Mouse (Mus musculus) heart, adult 2 months (tissue): ENCODE measurements around the gene Txndc16. TPM values are rescaled to one million over a fixed set of nuclear protein-coding genes. Genes with fewer than 3 reads are reported as not detected.

ENCODE experiments used
- DNase-seq, 2 experiments: peaks; one replicate each; pipeline ENCODE4 v3.0.0; 2021
- H3K27ac ChIP-seq: fragments of 200-600 bp; 2 replicates; pipeline ENCODE4 v1.8.1; 2022
- H3K27me3 ChIP-seq: fragments of 200-500 bp; 2 replicates; pipeline ENCODE4 v1.6.1; 2012; ENCODE audit warnings: mild to moderate bottlenecking, low read length, inconsistent platforms, mixed read lengths; ENCODE audit not compliant: control insufficient read depth, insufficient read depth
- H3K36me3 ChIP-seq: fragments of 200-500 bp; 2 replicates; pipeline ENCODE4 v1.6.1; 2012; ENCODE audit warnings: low read length, inconsistent platforms; ENCODE audit not compliant: control insufficient read depth, insufficient read depth
- H3K4me1 ChIP-seq: fragments of 200-500 bp; 2 replicates; pipeline ENCODE4 v1.6.1; 2011; ENCODE audit warnings: low read length; ENCODE audit not compliant: control insufficient read depth, insufficient read depth
- H3K4me3 ChIP-seq: fragments of 200-600 bp; 2 replicates; pipeline ENCODE4 v1.8.1; 2022
- H3K79me2 ChIP-seq: fragments of 200-500 bp; replicated peaks from 2 replicates; pipeline ENCODE4 v1.6.1; 2012; ENCODE audit warnings: mild to moderate bottlenecking, inconsistent platforms, low read length, moderate library complexity, mixed read lengths; ENCODE audit not compliant: control insufficient read depth, insufficient read depth
- H3K9ac ChIP-seq: fragments of 200-500 bp; 2 replicates; pipeline ENCODE4 v1.6.1; 2012; ENCODE audit warnings: low read depth, mild to moderate bottlenecking, control low read depth, inconsistent platforms, low read length, mixed read lengths
- CTCF ChIP-seq: fragments of 200-600 bp; IDR thresholded peaks from 2 replicates; pipeline ENCODE4 v1.8.1; 2022; ENCODE audit warnings: antibody characterized with exemption, mild to moderate bottlenecking, moderate library complexity
- EP300 ChIP-seq: fragments of 200-500 bp; IDR thresholded peaks from 2 replicates; pipeline ENCODE4 v1.6.1; 2011; ENCODE audit warnings: low read depth, low read length, control low read depth; ENCODE audit not compliant: insufficient read depth
- POLR2A ChIP-seq: fragments of 200-500 bp; IDR thresholded peaks from 2 replicates; pipeline ENCODE4 v1.6.1; 2011; ENCODE audit warnings: mild to moderate bottlenecking, low read depth, low read length, control low read depth; ENCODE audit not compliant: insufficient read depth
- WGBS: fragments of 180-500 bp; shearing (Covaris S2); methylation state at CpG from one replicate; pipeline ENCODE4 v1.1.7; 2018; 5-methylcytosine and 5-hydroxymethylcytosine counted together
- intact Hi-C: fragments of 180-260 bp; cut with DNase I; formaldehyde crosslinking; loops from one replicate; pipeline ENCODE4 v1.15.1; 2025
- polyA plus RNA-seq: library from polyadenylated mRNA; depleted of rRNA; stranded (reverse); fragments of >200 nt; gene quantifications from 2 replicates; pipeline ENCODE4 v1.2.3, GENCODE M21; 2012
- total RNA-seq, 2 experiments: library from RNA; stranded (reverse); gene quantifications; 2 replicates each; pipeline ENCODE4 v1.2.3; 2021

The Txndc16 gene
- total and polyA plus RNA-seq, 3 experiments = 5.2 to 12.3 (median 11.2) TPM

- DNase-seq = no peak
- H3K9ac ChIP-seq = no peak overlapping the region
- WGBS = 47% methylated on average over 17 of the region's 17 CpGs
- TF ChIP-seq EP300 = no peak
- no peak for TF ChIP-seq CTCF
- no peak for TF ChIP-seq POLR2A
- no peaks in the 10 kb centered on the region for H3K79me2 ChIP-seq
- H3K27ac ChIP-seq = no peak overlapping the region
- no peaks in the 10 kb centered on the region; the same call in 1 of the 2 replicates for H3K4me1 ChIP-seq
- peaks cover 2% of the 10 kb centered on the region; the same call in 1 of the 2 replicates for H3K36me3 ChIP-seq
- intact Hi-C loops = no loop called here
- no peaks in the 10 kb centered on the region for H3K27me3 ChIP-seq
- no peak overlapping the region for H3K4me3 ChIP-seq
Measured at GRCm38 (mm10) chr14:45140344-45141080, 79.6 kb downstream of the Txndc16 start.

- H3K4me1 ChIP-seq = peaks cover 3% of the 10 kb centered on the region; the same call in 1 of the 2 replicates
- H3K36me3 ChIP-seq = peaks cover 2% of the 10 kb centered on the region; the same call in 1 of the 2 replicates
- no peaks in the 10 kb centered on the region for H3K27me3 ChIP-seq
- H3K79me2 ChIP-seq = no peaks in the 10 kb centered on the region
- 57% methylated on average over 2 of the region's 2 CpGs for WGBS
- no peak for DNase-seq
- TF ChIP-seq POLR2A = no peak
- TF ChIP-seq CTCF = no peak
- TF ChIP-seq EP300 = no peak
- no peak overlapping the region for H3K27ac ChIP-seq
- H3K9ac ChIP-seq = no peak overlapping the region
- intact Hi-C loops = no loop called here
- no peak overlapping the region for H3K4me3 ChIP-seq
Measured at GRCm38 (mm10) chr14:45135961-45136360, 84.2 kb downstream of the Txndc16 start.

- intact Hi-C loops = no loop called here
- H3K36me3 ChIP-seq = peaks cover 2% of the 10 kb centered on the region; the same call in 1 of the 2 replicates
- H3K9ac ChIP-seq = no peak overlapping the region
- peaks cover 3% of the 10 kb centered on the region; the same call in 1 of the 2 replicates for H3K4me1 ChIP-seq
- DNase-seq = no peak
- 19% methylated on average over 9 of the region's 9 CpGs for WGBS
- no peak overlapping the region for H3K27ac ChIP-seq
- H3K27me3 ChIP-seq = no peaks in the 10 kb centered on the region
- no peaks in the 10 kb centered on the region for H3K79me2 ChIP-seq
- no peak overlapping the region for H3K4me3 ChIP-seq
- TF ChIP-seq EP300 = no peak
- TF ChIP-seq POLR2A = no peak
- TF ChIP-seq CTCF = no peak
Measured at GRCm38 (mm10) chr14:45135560-45135959, 84.6 kb downstream of the Txndc16 start.

- intact Hi-C loops = no loop called here
- 41% methylated on average over 4 of the region's 4 CpGs for WGBS
- Histone ChIP-seq H3K79me2 (no peaks in the 10 kb centered on the region), H3K27me3 (no peaks in the 10 kb centered on the region), H3K36me3 (no peaks in the 10 kb centered on the region), H3K4me3 (no peak overlapping the region), H3K4me1 (no peaks in the 10 kb centered on the region), H3K27ac (no peak overlapping the region), H3K9ac (no peak overlapping the region)
- no peak for DNase-seq
- TF ChIP-seq CTCF (no peak), EP300 (no peak), POLR2A (no peak)
Measured at GRCm38 (mm10) chr14:45118359-45118758, 101.8 kb downstream of the Txndc16 start.

- Histone ChIP-seq H3K9ac (no peak overlapping the region), H3K27ac (no peak overlapping the region), H3K27me3 (no peaks in the 10 kb centered on the region), H3K4me1 (no peaks in the 10 kb centered on the region), H3K4me3 (no peak overlapping the region), H3K79me2 (no peaks in the 10 kb centered on the region), H3K36me3 (no peaks in the 10 kb centered on the region)
- intact Hi-C loops = no loop called here
- WGBS = 83% methylated on average over 8 of the region's 8 CpGs
- no peak for DNase-seq
- TF ChIP-seq CTCF (no peak), EP300 (no peak), POLR2A (no peak)
Measured at GRCm38 (mm10) chr14:45102201-45102600, 117.9 kb downstream of the Txndc16 start.

- no peak overlapping the region for H3K9ac ChIP-seq
- no peak overlapping the region for H3K4me3 ChIP-seq
- 54% methylated on average over 3 of the region's 3 CpGs for WGBS
- H3K27me3 ChIP-seq = no peaks in the 10 kb centered on the region
- no peak for DNase-seq
- intact Hi-C loops = no loop called here
- TF ChIP-seq EP300 = no peak
- TF ChIP-seq CTCF = no peak
- TF ChIP-seq POLR2A = no peak
- no peak overlapping the region for H3K27ac ChIP-seq
- H3K79me2 ChIP-seq = no peaks in the 10 kb centered on the region
- no peaks in the 10 kb centered on the region for H3K36me3 ChIP-seq
- no peaks in the 10 kb centered on the region for H3K4me1 ChIP-seq
Measured at GRCm38 (mm10) chr14:45092327-45092726, 127.8 kb downstream of the Txndc16 start.
